Mouse (Mus musculus): ENCODE results near the gene C2cd5.

Gene C2cd5

GRCm38 (mm10) chr6:143072412-143073014 lies 27.4 kb downstream of the C2cd5 start:
- no peak for DNase-seq

- no peak for DNase-seq
Measured at GRCm38 (mm10) chr6:143070736-143071135, 29.2 kb downstream of the C2cd5 start.

- no peak for DNase-seq
Measured at GRCm38 (mm10) chr6:143070019-143070418, 29.9 kb downstream of the C2cd5 start.

- DNase-seq = no peak
Measured at GRCm38 (mm10) chr6:143069606-143070005, 30.3 kb downstream of the C2cd5 start.

DNA sequence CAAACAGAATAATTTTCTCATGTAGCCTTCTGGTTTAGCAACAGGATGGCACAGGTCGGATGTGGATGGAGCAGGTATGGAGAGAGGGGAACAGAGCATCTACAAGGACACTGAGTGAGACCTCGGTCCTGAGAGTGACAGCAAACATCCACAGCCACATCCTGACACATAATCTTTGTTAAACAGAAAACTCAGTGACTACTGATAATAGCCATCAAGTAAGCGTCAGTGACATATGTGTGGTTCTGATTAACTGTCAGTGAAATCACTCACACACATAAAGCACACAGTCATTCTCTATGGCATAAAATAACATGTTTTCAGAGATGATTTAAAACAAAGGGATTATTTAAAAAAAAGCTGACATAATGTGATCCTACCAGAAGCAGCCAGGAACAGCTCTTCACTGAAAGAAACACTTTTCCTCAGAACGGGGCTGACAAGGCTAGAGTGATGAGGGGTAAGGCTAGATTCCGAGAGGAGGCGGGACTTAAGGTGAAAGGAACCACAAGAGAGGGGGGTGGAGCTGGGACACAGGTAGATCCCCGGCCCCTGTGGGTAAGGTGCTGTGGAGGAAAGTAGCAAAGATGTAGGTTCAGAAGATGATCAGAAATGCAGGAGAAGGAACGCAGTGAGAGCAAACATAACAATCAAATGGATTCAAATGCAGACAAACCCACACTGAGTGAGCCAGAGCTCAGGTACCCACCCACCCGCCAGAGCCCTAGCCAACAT lies 31.6 kb downstream of the C2cd5 start:
- no peak for DNase-seq

DNA sequence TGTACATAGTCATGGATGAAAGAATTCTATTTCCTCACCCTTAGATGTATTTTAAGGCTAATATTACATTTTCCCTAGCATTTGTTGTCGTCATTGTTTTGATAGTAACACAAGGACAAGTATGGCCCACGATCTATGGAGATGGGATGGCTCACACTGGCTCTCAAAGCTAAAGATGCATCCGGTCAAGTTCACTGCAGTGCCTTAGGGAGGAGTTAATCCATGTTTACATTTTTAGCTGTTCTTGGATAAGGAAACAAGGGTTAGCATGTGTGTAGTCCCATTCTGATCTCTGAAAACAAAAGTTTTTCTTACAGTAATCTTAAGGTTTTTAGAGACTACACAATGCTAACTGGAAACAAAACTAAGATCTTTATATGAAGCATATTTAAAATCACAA lies 32.3 kb downstream of the C2cd5 start:
- no peak for DNase-seq

- peak in 1 of 2 experiments; percentile 32 for DNase-seq
Measured at GRCm38 (mm10) chr6:143066859-143067258, 33.1 kb downstream of the C2cd5 start.

GRCm38 (mm10) chr6:143064047-143064446 lies 35.9 kb downstream of the C2cd5 start:
- no peak for DNase-seq

- no peak for DNase-seq
Measured at GRCm38 (mm10) chr6:143057601-143058000, 42.3 kb downstream of the C2cd5 start.

DNA sequence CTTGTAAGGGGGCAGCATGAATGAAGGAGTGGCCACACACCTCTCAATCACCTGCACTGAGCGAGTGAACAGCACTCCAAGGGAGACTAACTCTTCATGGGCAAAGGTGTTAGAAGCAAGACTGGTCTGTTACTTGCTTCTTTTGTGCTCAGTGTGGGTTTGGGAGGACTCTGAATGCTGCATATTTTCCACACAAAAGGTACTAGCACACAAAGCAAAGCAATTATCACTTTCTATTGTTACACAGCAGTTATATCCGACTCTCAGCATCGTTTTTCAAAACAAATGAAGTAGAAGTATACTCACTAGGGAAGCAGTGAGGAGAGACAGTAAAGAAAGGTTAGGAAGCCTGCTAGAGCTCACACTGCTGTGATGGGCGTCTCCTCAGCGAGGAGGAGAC lies 48.4 kb downstream of the C2cd5 start:
- no peak for DNase-seq

DNA sequence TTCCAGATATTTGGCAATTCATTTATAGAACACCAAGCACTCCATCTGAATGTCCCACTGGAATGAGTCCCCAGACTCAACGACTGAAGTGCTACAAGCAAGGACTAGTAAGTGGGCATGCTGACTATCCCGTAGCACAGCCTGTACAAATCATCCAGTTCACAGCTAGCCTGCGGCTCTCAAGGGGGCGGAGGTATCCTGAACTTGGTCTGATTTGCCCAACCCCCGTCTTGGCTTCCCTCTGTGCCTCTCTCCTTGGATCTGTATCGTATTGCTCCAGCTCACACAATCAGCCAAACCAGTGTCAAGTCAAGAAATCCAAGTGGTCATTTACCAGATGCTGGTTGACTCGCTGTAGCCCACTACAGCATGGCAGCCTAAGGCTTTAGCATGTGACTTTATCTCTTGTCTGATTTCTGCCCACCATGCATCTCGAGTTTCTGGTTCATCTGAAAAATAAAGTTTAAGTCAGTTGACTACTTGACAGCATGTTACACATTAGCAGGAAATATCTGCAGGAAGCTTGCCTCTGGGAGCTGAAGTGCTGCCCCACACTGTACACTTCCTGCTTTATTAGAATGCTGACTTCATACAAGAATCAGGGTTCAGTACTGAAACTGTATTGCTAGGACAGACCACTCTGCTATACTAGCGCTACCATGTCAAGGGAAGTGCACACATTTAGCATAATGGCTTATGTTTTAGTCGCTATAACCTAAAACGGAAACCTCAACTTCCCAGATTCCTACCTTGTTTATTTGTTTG lies 50.0 kb downstream of the C2cd5 start:
- DNase-seq = no peak

GRCm38 (mm10) chr6:143049117-143049516 lies 50.8 kb downstream of the C2cd5 start:
- no peak for DNase-seq

DNA sequence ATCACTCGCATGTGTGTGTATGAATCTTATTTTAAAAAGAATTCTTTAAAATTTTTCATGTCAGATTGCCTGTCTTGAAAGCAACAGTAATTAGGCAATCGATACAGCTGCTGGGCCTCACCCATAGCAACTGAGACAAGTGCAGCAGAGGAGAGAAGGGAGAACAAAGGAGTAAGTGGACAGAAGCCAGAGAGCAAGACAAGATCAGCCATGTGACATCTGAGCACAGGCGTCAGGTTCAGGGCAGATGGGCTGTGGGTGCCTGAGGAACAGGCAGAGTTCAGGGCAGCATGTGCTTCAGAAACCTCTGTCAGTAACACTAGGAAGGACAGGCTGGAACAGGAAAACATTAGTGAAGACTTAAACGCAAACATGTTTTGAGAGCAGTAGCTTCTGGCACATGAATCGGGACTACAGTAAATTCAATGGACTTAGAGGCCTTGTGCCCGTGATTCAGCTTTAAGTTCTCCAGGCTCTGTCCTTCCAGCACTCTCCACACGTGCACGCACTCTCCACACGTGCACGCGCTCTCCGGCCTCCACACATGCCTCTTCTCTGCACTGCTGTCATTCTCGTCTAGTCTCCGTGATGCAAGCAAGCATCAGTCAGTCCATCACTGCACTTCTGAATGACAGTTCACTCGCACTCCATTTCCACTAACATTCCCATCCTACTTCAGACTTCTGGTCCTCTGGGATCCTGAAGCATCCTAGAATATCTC lies 52.2 kb downstream of the C2cd5 start:
- no peak for DNase-seq

- no peak for DNase-seq
Measured at GRCm38 (mm10) chr6:143041578-143041977, 58.4 kb downstream of the C2cd5 start.

- DNase-seq = peak; percentile 42 to 74
Measured at GRCm38 (mm10) chr6:143035261-143035660, 64.7 kb downstream of the C2cd5 start.

DNA sequence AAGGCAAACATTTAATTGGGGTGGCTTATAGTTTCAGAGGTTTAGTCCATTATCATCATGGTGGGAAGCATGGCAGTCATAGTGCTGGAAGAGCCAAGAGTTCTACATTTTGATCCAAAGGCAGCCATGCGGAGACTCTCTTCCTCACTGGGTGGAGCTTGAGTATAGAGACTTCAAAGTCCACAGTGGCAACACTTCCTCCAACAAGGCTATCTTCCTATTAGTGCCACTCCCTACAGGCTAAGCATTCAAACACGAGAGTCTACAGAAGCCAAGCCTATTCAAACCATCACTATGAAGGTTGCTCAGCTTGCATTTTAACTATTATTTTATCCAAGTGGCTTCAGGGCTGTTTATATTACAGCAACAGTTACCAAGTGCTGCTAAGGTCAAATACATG lies 65.4 kb downstream of the C2cd5 start:
- no peak for DNase-seq

GRCm38 (mm10) chr6:143030521-143030920 lies 69.4 kb downstream of the C2cd5 start:
- no peak for DNase-seq

DNA sequence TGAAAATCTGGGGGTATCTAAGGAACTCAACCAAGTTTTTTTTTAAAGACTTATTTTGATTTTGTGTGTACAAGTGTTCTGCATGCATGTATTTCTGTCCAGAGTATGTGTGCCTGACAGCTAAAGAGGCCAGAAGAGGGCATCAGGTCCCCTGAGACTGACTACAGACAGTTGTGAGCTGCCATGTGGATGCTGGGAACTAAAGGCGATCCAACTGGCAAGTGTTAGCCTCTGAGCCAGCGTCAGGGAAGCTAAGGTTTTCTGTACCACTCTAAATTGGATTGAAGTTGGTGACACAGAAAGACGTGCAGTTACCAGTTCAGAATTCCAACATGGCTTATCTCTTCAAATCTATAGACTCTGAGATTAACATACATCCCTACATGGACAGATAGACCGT lies 72.0 kb downstream of the C2cd5 start:
- DNase-seq = no peak

DNA sequence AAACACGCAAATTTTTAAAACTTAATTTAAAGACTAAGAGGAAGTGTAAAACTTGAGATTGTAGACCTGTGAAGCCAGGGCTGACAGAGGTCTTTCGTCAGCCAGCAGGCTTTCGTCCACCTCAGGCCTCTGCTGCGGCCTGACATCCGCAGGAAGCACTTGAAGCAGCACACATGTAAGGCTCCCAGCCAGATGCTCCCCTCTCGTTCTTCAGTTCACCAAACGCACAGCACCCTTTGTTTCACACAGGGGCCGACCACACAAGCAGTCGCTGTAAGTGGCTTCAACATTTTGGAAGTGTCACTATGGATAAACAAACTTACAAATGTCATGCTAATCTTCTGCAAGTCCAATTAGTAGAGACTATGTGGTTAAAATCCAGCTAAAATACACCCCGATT lies 72.5 kb downstream of the C2cd5 start:
- no peak for DNase-seq

DNA sequence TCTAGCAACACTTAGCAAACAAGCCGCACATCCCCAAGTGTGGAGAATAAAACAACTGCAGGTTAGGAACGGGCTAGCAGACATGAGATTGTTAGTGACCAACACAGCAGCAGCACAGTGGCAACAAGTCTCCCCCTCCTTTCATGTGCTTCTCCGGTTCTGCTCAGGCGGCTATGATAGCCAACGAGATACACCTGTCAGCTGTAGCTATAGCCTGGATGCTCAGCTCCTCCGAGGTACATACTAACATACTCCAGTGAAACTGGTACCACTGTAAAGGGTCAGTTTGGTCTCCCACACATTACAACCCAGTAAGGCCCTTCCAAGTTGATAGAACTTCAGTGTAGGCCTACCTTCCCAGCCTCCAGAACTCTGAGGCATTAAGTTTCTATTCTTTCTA lies 76.2 kb downstream of the C2cd5 start:
- no peak for DNase-seq

DNA sequence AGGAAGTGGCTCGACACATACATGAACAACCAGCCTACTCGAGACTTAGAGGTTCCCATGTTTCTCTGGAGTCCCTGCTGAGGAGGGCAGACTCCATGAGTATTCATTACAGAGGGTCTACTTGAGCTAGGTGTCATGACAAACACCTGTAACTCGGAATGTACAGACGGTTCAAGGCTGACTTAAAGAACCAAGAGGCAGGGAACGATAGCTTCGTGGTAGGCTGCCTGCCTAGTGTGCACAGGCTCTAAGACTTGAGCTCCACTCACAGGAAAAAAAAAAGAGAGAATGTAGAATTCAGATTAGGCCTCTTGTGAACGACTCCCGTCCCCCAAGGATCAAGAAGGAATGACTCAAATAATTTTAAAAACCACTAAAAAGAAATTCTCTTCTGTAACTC lies 78.2 kb downstream of the C2cd5 start:
- no peak for DNase-seq

DNA sequence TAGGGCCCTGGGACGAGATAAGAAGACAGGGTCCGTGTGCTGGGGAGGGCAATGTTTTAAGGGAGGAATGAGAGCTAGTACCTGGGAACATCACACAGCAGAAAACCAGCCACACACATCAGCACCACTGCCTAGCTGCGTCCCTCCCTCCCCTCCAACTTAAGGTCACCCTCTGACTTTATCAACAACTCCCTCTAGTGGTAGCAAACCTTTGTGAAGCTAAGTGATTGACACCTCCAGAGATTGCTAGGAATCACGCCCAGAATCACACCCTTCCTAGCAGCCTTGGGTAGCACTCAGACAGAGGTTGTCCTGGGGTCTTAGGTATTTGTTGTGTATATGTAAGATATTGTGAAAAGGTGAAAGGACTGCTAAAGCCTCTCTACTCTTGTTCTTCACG lies 79.3 kb downstream of the C2cd5 start:
- DNase-seq = no peak

- DNase-seq = no peak
Measured at GRCm38 (mm10) chr6:143020146-143020545, 79.8 kb downstream of the C2cd5 start.
